Mouse (Mus musculus) testis, postnatal 10 days (tissue): Measurements from ENCODE around the gene M6pr.

Experiments
- DNase-seq: peaks from one replicate; pipeline ENCODE4 v3.0.0; 2021; ENCODE audit warnings: low spot score

M6pr gene

GRCm38 (mm10) chr6:122308505-122309393 lies at the start of gene M6pr:
M6pr (plus strand) TSS chr6:122308720.
- peak; percentile 87 for DNase-seq

- no peak for DNase-seq
These were observed 46.0 kb upstream of the M6pr start for GRCm38 (mm10) chr6:122262543-122262942.

DNA sequence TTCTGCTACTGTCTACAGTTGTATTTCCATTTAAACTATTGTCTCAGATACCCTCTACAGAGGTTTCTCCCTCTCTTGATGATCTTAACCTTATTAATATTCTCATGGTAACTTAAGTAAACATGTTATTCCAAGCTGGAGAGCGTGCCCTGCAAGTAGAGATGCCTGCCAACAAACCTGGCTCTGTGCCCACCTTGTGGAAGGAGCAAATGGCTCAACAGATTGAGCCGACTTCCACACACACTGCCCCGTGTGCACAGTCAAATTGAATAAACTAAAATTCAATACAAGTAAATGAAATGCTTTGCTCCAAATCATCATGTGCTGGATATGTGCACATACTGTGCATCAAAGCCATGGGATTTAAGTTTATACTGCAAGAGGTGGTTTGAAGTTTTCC lies 40.0 kb upstream of the M6pr start:
- DNase-seq = peak; percentile 64

DNA sequence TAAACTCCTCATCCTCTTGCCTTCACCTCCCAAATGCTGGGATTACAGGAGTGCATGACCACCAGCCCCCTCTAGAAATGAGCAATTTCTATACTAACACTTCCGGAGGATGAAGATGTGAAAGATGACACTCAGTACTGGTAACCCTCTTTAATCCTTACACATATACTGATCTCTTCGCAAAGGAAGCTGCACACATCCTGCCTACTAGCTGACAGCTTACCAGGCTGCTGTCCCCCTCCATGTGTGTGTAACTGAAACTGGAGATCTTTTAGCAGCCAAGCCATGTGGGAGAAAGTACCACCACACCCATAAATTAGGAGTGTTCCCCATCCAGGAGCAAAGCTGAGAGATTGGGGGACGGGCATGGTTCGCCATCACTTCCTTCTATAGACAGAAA lies 39.4 kb upstream of the M6pr start:
- DNase-seq = no peak

- DNase-seq = no peak
These were observed 38.4 kb upstream of the M6pr start for GRCm38 (mm10) chr6:122270152-122270551.

DNA sequence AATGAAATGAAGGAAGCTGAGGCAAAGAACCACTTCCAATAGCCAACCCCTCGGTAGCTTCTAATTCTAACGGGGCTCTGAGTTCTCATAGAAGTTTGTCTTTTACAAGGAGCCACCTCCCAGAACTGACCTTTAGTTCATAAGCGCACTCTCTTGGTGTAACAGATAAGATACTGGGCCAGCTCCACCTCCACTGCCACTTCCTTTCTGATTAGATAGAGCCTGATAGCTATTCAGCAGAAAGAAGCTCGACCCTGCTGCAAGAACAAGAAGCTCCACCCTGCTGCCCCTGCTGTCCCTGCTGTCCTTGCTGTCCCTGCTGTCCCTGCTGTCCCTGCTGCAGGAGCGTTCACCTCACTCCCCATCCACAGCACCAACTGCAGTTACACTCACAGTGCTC lies 34.0 kb upstream of the M6pr start:
- peak; percentile 22 for DNase-seq

GRCm38 (mm10) chr6:122276565-122276964 lies 32.0 kb upstream of the M6pr start:
- no peak for DNase-seq

DNA sequence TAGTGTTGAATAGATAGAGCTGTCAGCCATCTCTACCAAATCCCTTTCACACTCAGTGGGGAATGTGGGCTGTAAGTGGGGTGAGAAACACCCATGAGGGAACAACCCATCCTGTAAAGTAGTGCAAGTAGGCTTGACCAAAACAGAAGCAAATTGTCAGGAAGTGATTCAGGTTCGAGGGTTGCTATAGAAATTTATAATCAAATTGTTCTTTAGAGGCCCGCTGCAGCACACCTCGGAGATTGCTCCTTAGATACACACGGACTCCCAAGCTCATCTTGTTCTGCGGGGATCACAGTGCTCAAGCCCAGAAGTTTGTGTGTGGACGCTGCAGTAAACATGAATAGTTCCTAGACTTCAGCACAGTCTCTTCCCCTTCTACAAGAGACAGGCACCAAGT lies 25.7 kb upstream of the M6pr start, which contains the start of gene Klrg1:
Klrg1 (minus strand) TSS at position 101 of the 400 bp plus-strand sequence.
- no peak for DNase-seq

DNA sequence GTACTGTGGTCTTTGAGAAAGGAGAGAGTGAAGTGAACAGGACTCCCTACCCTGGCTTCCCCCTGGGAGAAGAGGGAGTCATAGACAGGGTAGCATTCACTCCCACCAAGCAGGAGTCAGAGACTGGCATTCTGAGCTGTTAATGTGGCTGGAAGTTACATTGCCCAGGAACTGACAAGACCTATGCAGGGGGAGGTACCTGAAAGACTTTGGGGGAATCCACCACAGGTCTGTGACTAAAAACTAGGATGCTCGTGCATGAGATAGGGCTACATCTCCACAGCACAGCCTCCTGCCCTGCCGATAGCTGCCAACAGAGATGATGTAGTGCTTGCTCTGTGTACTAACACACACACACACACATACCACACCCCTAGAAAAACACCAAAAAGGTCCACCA lies 25.1 kb upstream of the M6pr start:
- DNase-seq = peak; percentile 28

DNA sequence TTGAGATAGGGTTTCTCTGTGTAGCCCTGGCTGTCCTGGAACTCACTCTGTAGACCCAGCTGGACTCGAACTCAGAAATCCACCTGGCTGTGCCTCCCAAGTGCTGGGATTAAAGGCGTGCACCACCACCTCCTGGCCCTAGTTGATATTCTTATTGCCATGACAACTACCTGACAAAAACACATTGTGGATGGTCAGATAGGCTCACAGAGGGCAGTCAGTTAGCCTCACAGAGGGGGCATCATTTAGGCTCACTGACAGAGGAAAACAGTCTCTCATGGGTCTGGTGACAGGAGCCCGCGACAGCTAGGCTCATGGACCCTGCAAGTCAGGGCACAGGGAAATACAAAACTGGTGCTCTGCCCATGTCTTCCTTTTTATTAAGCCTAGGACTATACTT lies 24.2 kb upstream of the M6pr start:
- DNase-seq = peak; percentile 18

GRCm38 (mm10) chr6:122284823-122285222 lies 23.7 kb upstream of the M6pr start:
- DNase-seq = no peak

DNA sequence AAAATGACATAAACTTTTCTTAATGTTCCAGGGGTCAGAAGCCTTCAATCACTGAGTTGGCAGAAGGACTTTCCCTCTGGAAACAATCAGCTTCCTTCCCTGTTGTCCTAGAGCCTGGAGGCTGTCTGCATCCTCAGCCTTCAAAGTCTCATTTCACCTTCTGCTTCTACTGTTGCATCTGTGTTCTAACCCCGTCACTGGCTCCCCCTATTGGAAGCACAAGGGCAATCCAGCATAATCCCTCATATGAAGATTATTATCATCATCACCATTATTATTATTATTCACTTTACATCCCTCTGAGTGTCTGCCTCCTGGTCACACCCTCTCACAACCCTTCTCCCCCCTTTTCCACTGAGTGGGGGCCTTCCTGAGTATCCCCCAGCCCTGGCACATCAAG lies 20.3 kb upstream of the M6pr start:
- DNase-seq = no peak

DNA sequence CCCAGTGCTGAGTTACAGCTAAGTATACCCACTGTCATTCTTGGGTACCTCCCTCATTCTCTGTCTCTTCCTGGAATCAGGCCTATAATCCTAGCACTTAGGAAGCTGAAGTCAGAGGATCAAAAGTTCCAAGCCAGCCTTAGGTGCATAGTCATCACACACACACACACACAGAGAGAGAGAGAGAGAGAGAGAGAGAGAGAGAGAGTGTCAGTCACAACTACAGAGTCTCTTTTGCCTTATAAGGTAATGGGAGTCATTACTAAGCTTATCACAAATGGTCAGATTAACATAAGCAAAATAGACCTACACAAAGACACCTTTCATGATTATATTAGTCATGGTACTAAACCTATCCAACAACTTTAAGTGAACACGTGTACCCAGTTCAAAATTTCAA lies 19.2 kb upstream of the M6pr start:
- no peak for DNase-seq

- DNase-seq = no peak
These were observed 18.3 kb upstream of the M6pr start for GRCm38 (mm10) chr6:122290253-122290652.

GRCm38 (mm10) chr6:122291264-122291663 lies 17.3 kb upstream of the M6pr start:
- no peak for DNase-seq

GRCm38 (mm10) chr6:122291735-122292134 lies 16.8 kb upstream of the M6pr start:
- DNase-seq = no peak

DNA sequence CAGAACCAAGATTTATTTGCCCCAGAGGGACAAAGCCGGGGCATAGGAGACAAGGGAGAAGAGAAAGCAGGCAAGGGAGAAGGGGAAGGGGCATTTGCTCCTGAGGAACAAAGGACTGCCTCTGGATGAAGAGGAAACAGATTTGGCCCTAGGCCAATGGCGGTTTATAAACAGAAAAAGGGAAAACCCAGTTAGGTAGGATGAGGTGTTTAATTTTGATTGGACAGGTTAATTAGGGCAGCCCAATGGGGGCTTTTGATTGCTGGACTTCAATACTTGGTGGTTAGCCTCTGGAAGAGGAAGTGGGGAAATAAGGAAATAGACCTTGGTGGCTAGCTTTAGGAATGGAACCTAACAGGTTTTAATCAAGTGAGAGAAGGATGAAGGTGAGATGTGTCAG lies 16.3 kb upstream of the M6pr start:
- DNase-seq = peak; percentile 33

DNA sequence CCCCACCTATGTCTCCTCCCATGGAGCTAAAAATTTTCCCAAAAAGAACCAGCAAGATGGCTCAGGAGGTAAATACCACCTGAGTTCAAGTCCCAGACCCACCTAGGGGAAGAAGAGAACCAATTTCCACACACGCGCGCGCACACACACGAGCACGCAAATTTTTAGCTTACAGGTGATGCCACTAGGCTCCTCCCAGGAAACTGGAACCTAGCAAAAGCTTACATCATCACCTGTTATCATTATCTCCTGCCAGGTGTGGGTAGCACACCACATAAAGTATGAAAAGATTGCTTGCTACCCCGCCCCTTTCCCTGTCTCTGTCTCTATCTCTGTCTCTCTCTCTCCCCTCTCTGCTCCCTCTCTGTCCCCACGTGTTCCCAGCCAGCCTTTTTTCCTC lies 15.4 kb upstream of the M6pr start:
- DNase-seq = no peak

- peak; percentile 17 for DNase-seq
These were observed 14.7 kb upstream of the M6pr start for GRCm38 (mm10) chr6:122293796-122294195.

DNA sequence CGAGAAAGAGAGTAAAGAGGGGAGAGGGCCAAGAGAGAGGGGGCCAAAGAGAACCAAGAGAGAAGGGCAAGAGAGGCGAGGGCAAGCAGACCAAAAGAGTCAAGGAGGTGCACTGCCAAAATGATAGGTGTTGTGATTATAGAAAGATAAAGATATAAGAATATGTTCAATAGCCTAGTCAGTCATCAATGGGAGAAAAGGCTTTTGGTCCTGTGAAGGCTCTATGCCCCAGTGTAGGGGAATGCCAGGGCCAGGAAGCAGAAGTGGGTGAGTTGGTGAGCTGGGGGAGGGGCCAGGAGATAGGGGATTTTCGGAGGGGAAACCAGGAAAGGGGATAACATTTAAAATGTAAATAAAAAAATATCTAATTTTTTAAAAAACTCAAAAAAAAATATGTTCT lies 14.2 kb upstream of the M6pr start:
- peak; percentile 27 for DNase-seq

DNA sequence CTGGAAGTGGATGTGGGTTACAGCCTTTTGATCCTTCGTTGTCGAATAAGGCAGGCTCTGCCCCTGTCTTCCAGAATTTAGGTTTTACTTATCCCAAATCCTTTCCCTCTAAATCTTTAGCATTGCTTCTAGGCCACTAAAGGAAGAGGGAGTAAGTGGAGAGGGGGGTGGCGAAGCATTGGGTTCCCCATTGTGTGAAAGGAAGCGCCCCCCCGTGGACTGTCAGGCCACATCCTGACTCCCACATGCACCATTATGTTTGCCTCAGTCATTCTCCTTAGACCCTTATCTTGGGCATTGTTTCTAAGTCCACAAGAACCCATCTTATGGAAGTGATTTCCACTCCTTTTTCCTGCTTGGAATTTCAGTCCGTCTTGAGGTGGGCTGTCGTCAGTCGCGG lies 13.3 kb upstream of the M6pr start:
- peak; percentile 33 for DNase-seq

DNA sequence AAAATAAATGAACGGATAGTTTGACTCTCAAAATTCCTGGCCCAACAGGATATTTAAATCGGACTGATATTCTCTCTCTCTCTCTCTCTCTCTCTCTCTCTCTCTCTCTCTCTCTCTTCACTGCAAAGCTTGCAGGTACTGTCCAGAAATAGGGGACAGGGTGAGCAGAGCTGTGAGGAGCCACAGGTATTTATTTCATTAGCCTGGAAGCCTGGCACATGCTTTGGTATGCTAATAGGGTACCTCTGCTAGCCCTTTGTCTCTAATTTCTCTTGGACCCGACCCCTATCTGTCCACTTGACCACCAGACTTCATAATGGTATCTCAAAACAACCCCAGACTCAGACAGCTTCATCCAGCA lies 11.6 kb upstream of the M6pr start:
- DNase-seq = no peak

DNA sequence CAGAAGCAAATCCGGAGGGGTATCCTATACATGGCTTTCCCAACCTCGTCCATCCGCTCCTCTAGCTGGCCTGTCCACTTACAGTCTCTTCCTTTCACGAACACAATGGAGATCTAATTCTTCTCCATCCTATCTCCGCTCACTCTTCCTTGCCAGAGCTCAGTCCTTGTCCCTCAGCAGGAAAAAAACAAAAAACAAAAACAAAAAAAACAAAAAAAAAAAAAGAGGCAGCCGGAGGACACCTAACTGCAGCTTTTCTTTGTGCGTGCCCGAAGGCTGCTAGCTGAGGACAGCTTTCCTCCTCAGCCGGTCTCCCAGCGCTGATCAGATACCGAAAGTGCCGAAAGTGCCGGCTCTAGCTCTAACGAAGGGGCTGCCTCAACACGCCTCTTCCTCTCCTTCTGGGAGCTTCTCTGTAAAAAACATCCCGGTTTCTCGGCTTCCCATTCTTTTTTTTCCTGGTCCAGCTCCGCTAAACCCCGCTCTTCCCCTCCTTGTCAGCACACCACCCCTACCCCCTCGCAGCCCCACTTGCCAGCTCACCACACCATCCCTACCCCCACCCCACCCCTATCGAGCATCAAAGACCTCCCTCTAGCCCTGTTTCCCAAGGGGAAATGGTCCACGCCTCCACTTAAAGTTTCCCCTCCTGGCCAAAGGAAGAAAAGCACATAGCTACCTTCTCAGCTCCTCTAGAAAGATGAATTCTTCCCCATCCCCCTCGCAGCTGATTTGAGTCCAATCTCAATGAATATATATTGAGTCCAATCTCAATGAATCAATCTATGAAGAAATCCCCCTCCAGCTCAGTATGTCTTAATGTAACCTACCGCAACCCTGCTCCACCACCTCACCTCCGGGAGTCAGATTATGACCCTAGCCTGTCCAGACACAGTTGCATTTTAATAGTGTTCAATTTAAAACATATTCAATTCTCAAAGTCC lies 11.0 kb upstream of the M6pr start:
- no peak for DNase-seq
